8 mouse cellular contexts compared by ENCODE assay signal in the genomic region with DNA sequence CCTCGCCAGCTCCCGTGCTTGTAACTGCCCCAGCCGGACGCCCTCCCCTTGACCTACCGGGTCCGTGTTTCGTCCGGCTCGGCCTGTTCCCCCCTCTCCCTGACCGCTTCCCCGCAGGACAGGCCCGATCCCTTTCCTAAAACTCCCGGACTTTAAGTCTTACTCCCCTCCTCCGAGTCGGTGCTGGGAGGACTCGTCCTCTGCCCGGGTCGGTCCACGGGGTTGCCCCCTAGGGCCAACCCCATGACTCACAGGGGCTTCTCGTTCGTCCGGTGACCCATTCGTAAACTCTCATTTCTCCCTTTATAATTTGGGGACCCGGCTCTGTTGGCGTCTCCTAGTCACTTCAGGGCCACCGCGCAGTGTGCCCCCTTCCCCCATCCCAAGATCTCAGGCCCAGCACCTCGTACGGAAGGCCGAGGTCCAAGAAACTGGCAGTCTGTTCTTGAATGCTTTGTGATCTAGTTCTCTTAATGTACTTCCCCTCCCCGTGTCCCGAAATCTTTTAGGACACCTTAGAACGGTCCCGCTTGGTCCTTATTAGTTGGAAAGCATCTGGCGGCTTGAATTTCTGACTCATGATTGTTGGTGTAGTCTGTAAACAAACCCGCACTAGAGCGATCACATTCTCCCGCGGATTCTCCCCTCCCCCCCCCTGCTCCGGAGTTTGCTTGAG. TPM values are rescaled to one million over a fixed set of nuclear protein-coding genes. Genes with fewer than 3 reads are reported as not detected.
DNase-seq lines count a peak whose midpoint lies in the region; ATAC-seq and TF ChIP-seq lines count a peak whose summit lies in the region.

No protein-coding gene starts in this region.

- peak overlapping the region; percentile 92 for H3K4me3 ChIP-seq in testis, adult 2 months (ENCODE audit: control insufficient read depth, low read depth, low read length)
- peak overlapping the region; percentile 98 for H3K4me3 ChIP-seq in kidney, adult 2 months (ENCODE audit: insufficient read depth, low read depth, low read length)
- H3K4me3 ChIP-seq in liver, embryonic 11.5 days (ENCODE audit: low read depth, low read length), result peak overlapping the region; percentile 95
- H3K4me3 ChIP-seq in midbrain, postnatal 0 days (ENCODE audit: low read depth, low read length), result peak overlapping the region; percentile 99
- H3K4me3 ChIP-seq in thymus, adult 2 months (ENCODE audit: control insufficient read depth, insufficient read depth, low read length), result peak overlapping the region; percentile 82

- intact Hi-C loops in gastrocnemius, postnatal 14 days (cut with DNase I; ENCODE audit: low total_unique reads), result no loop called here

- under 1% methylated on average over 40 of the region's 40 CpGs for WGBS in kidney, adult 2 months
- under 1% methylated on average over 40 of the region's 40 CpGs for WGBS in liver, embryonic 11.5 days
- WGBS in midbrain, postnatal 0 days, result under 1% methylated on average over 31 of the region's 40 CpGs
- under 1% methylated on average over 40 of the region's 40 CpGs for WGBS in thymus, adult 2 months

- no peaks in the 10 kb centered on the region for H3K27me3 ChIP-seq in testis, adult 2 months (ENCODE audit: control insufficient read depth, insufficient read depth, low read length)
- no peaks in the 10 kb centered on the region for H3K27me3 ChIP-seq in kidney, adult 2 months (replicated peaks; ENCODE audit: control insufficient read depth, insufficient read depth, low read length)
- H3K27me3 ChIP-seq in liver, embryonic 11.5 days (replicated peaks; ENCODE audit: control insufficient read depth, insufficient read depth, low read length), result no peaks in the 10 kb centered on the region
- no peaks in the 10 kb centered on the region for H3K27me3 ChIP-seq in midbrain, postnatal 0 days (ENCODE audit: insufficient read depth, low read length)
- H3K27me3 ChIP-seq in thymus, adult 2 months (ENCODE audit: control insufficient read depth, insufficient read depth, low read length), result no peaks in the 10 kb centered on the region

- H3K9me3 ChIP-seq in liver, embryonic 11.5 days (ENCODE audit: control insufficient read depth, low read length), result no peaks in the 10 kb centered on the region
- no peaks in the 10 kb centered on the region for H3K9me3 ChIP-seq in midbrain, postnatal 0 days (ENCODE audit: low read length)

- DNase-seq in testis, postnatal 14 days (ENCODE audit: low spot score), result no peak
- DNase-seq in cerebellum, postnatal 25 days, result peak; percentile 57 to 59
- DNase-seq in gastrocnemius, postnatal 14 days, result peak; percentile 24
- DNase-seq in kidney, adult 2 months, result peak; percentile 69
- DNase-seq in liver, embryonic 11.5 days (ENCODE audit: low spot score), result peak; percentile 71
- DNase-seq in midbrain, postnatal 0 days (ENCODE audit: low spot score), result peak; percentile 32
- no peak for DNase-seq in thymus, adult 2 months

- peaks cover 2% of the 10 kb centered on the region for H3K4me1 ChIP-seq in testis, adult 2 months (ENCODE audit: control insufficient read depth, insufficient read depth, low read length)
- peaks cover 11% of the 10 kb centered on the region; the same call in 1 of the 2 replicates for H3K4me1 ChIP-seq in kidney, adult 2 months (ENCODE audit: control insufficient read depth, insufficient read depth, low read length)
- H3K4me1 ChIP-seq in liver, embryonic 11.5 days (replicated peaks; ENCODE audit: control insufficient read depth, insufficient read depth, low read length), result peaks cover 4% of the 10 kb centered on the region
- peaks cover 15% of the 10 kb centered on the region for H3K4me1 ChIP-seq in midbrain, postnatal 0 days (ENCODE audit: insufficient read depth, low read length)
- H3K4me1 ChIP-seq in thymus, adult 2 months (replicated peaks; ENCODE audit: control insufficient read depth, insufficient read depth, low read length), result peaks cover 4% of the 10 kb centered on the region; the same call in 1 of the 2 replicates

- peak overlapping the region; percentile 95 for H3K27ac ChIP-seq in testis, adult 2 months (ENCODE audit: control insufficient read depth, insufficient read depth, low read depth, low read length)
- peak overlapping the region; percentile 100 for H3K27ac ChIP-seq in kidney, adult 2 months (ENCODE audit: insufficient read depth, low read depth, low read length)
- peak overlapping the region; percentile 97 for H3K27ac ChIP-seq in liver, embryonic 11.5 days (ENCODE audit: low read depth, low read length)
- H3K27ac ChIP-seq in midbrain, postnatal 0 days (ENCODE audit: low read depth, low read length), result peak overlapping the region; percentile 86
- peak overlapping the region; percentile 51 for H3K27ac ChIP-seq in thymus, adult 2 months (ENCODE audit: control insufficient read depth, insufficient read depth, low read length)

- H3K9ac ChIP-seq in liver, embryonic 11.5 days (ENCODE audit: low read depth, low read length), result peak overlapping the region; percentile 100
- H3K9ac ChIP-seq in midbrain, postnatal 0 days (replicated peaks; ENCODE audit: low read length, poor library complexity, severe bottlenecking), result peak overlapping the region; percentile 98

- peak overlapping the region; percentile 87 for H3K4me2 ChIP-seq in liver, embryonic 11.5 days
- peak overlapping the region; percentile 85 for H3K4me2 ChIP-seq in midbrain, postnatal 0 days (ENCODE audit: low read depth, low read length, poor library complexity, severe bottlenecking)

- no peak for TF ChIP-seq POLR2A in testis, adult 2 months (IDR thresholded peaks at IDR 0.05; ENCODE audit: control insufficient read depth, low read depth, low read length)
- no peak for TF ChIP-seq POLR2A in kidney, adult 2 months (IDR thresholded peaks at IDR 0.05; ENCODE audit: low read depth, low read length)
- TF ChIP-seq POLR2A in thymus, adult 2 months (IDR thresholded peaks at IDR 0.05; ENCODE audit: control insufficient read depth, extremely low read depth, insufficient read depth, low read length, poor library complexity), result no peak

- ATAC-seq in liver, embryonic 11.5 days (replicated peaks; ENCODE audit: low FRiP score), result peak; percentile 55
- ATAC-seq in midbrain, postnatal 0 days (ENCODE audit: low FRiP score), result peak; percentile 60; the same call in 1 of the 2 replicates

- no peak for TF ChIP-seq CTCF in testis, adult 2 months (IDR thresholded peaks at IDR 0.05; ENCODE audit: control insufficient read depth, insufficient read depth, insufficient replicate concordance, low read depth, low read length)
- no peak for TF ChIP-seq CTCF in kidney, adult 2 months (conservative IDR thresholded peaks at IDR 0.05; ENCODE audit: insufficient read depth, insufficient read length, low read depth, low read length)
- no peak for TF ChIP-seq CTCF in midbrain, postnatal 0 days (IDR thresholded peaks at IDR 0.05)
- TF ChIP-seq CTCF in thymus, adult 2 months (IDR thresholded peaks at IDR 0.05; ENCODE audit: borderline replicate concordance, control insufficient read depth, extremely low read depth, insufficient read depth, low read length, poor library complexity), result no peak

- H3K36me3 ChIP-seq in testis, adult 2 months (ENCODE audit: control insufficient read depth, insufficient read depth, low read length), result no peaks in the 10 kb centered on the region
- peaks cover 11% of the 10 kb centered on the region for H3K36me3 ChIP-seq in kidney, adult 2 months (ENCODE audit: control insufficient read depth, insufficient read depth, low read length)
- peaks cover 14% of the 10 kb centered on the region for H3K36me3 ChIP-seq in liver, embryonic 11.5 days (ENCODE audit: control insufficient read depth, insufficient read depth, low read length)
- H3K36me3 ChIP-seq in midbrain, postnatal 0 days (ENCODE audit: insufficient read depth, low read length), result no peaks in the 10 kb centered on the region
- peaks cover 10% of the 10 kb centered on the region for H3K36me3 ChIP-seq in thymus, adult 2 months (ENCODE audit: control insufficient read depth, insufficient read depth, low read length)

RNA-seq across cellular contexts. Expression of gene Dcaf8, which starts 0.5 kb away (rescaled TPM):
- 53.2 and 55.6 TPM in 2 replicates for polyA plus RNA-seq in testis, adult 2 months (2012; rRNA removed)
- total RNA-seq in gastrocnemius, postnatal 14 days (2021), result 100 to 1,000 TPM; 131 to 134 TPM
- polyA plus RNA-seq in kidney, adult 2 months (2012; rRNA removed), result 93.4 and 95.1 TPM in 2 replicates
- 89.2 and 102 TPM in 2 replicates for polyA plus RNA-seq in liver, embryonic 11.5 days (2014; fragmentation: Nextera tagmentation; extraction: Ambion mirVana)
- total RNA-seq in midbrain, postnatal 0 days (2014; rRNA removed), result 64.6 and 72.8 TPM in 2 replicates
- polyA plus RNA-seq in midbrain, postnatal 0 days (2015; fragmentation: Nextera tagmentation; extraction: Ambion mirVana), result 66.8 and 67.6 TPM in 2 replicates
- 79.7 and 81.0 TPM in 2 replicates for polyA plus RNA-seq in thymus, adult 2 months (2012; rRNA removed)

RNA-seq across cellular contexts. Expression of gene Pex19, which starts 21.9 kb away (rescaled TPM):
- 22.3 and 25.8 TPM in 2 replicates for polyA plus RNA-seq in testis, adult 2 months (2012; rRNA removed)
- 10 to 100 TPM; 88.5 to 95.2 TPM for total RNA-seq in gastrocnemius, postnatal 14 days (2021)
- 110 and 125 TPM in 2 replicates for polyA plus RNA-seq in kidney, adult 2 months (2012; rRNA removed)
- polyA plus RNA-seq in liver, embryonic 11.5 days (2014; fragmentation: Nextera tagmentation; extraction: Ambion mirVana), result 81.8 and 86.4 TPM in 2 replicates
- 154 and 200 TPM in 2 replicates for total RNA-seq in midbrain, postnatal 0 days (2014; rRNA removed)
- polyA plus RNA-seq in midbrain, postnatal 0 days (2015; fragmentation: Nextera tagmentation; extraction: Ambion mirVana), result 140 and 146 TPM in 2 replicates
- polyA plus RNA-seq in thymus, adult 2 months (2012; rRNA removed), result 68.5 and 76.9 TPM in 2 replicates

RNA-seq across cellular contexts. Expression of gene Pea15a, which starts 58.2 kb away (rescaled TPM):
- 15.8 and 17.5 TPM in 2 replicates for polyA plus RNA-seq in testis, adult 2 months (2012; rRNA removed)
- total RNA-seq in gastrocnemius, postnatal 14 days (2021), result 10 to 100 TPM; 39.2 to 60.3 TPM
- polyA plus RNA-seq in kidney, adult 2 months (2012; rRNA removed), result 52.1 and 58.7 TPM in 2 replicates
- 43.4 and 44.8 TPM in 2 replicates for polyA plus RNA-seq in liver, embryonic 11.5 days (2014; fragmentation: Nextera tagmentation; extraction: Ambion mirVana)
- 311 and 342 TPM in 2 replicates for total RNA-seq in midbrain, postnatal 0 days (2014; rRNA removed)
- 501 and 555 TPM in 2 replicates for polyA plus RNA-seq in midbrain, postnatal 0 days (2015; fragmentation: Nextera tagmentation; extraction: Ambion mirVana)
- polyA plus RNA-seq in thymus, adult 2 months (2012; rRNA removed), result 28.4 and 38.8 TPM in 2 replicates

Comparison
In these comparisons a context has a peak if more than half of its experiments do, and no peak if none do; other contexts are left out.
1. DNase-seq: peak in cerebellum, postnatal 25 days (2 of 2), gastrocnemius, postnatal 14 days (single experiment), kidney, adult 2 months (single experiment), liver, embryonic 11.5 days (single experiment) and midbrain, postnatal 0 days (single experiment); none in testis, postnatal 14 days (single experiment) and thymus, adult 2 months (single experiment).
2. Peak in every context shown above with its lines, with median percentiles within 50 percentile points of each other: H3K27ac ChIP-seq and H3K4me3 ChIP-seq.